Mouse (Mus musculus) bone marrow macrophage, adult 2 months (primary cell): ENCODE measurements around the gene Fem1b. TPM values are rescaled to one million over a fixed set of nuclear protein-coding genes. Genes with fewer than 3 reads are reported as not detected.
"Not testable (repeated sequence)": the region's sequence is repeated elsewhere in the genome, so short reads cannot be mapped to it uniquely, and the experiment has no call there.

Source experiments
- H3K27ac ChIP-seq: 2 replicates; pipeline ENCODE4 v1.5.1; 2012; ENCODE audit warnings: low read depth, low read length; ENCODE audit not compliant: insufficient read depth
- H3K4me1 ChIP-seq: 2 replicates; pipeline ENCODE4 v1.6.1; 2012; ENCODE audit warnings: low read length; ENCODE audit not compliant: control insufficient read depth, insufficient read depth
- H3K4me3 ChIP-seq: 2 replicates; pipeline ENCODE4 v1.5.1; 2012; ENCODE audit warnings: mild to moderate bottlenecking, low read length, moderate library complexity; ENCODE audit not compliant: insufficient read depth
- CTCF ChIP-seq: IDR thresholded peaks from 2 replicates; pipeline ENCODE4 v1.5.1; 2012; ENCODE audit warnings: low read depth, mild to moderate bottlenecking, low read length, moderate library complexity
- POLR2A ChIP-seq: IDR thresholded peaks from 2 replicates; pipeline ENCODE4 v1.6.1; 2012; ENCODE audit warnings: mild to moderate bottlenecking, low read depth, low read length, borderline replicate concordance
- polyA plus RNA-seq: library from polyadenylated mRNA; stranded (reverse); fragments of >200 nt; gene quantifications from 2 replicates; pipeline ENCODE4 v1.2.4, GENCODE M21; 2012; ENCODE audit not compliant: missing spikeins, insufficient read depth, insufficient read length

Fem1b gene
- polyA plus RNA-seq, 1 experiment, result 15.8 TPM

GRCm38 (mm10) chr9:62827939-62828652 is 16.4 kb upstream of the Fem1b start:
- H3K4me3 ChIP-seq, result peak overlapping the region; percentile 44
- H3K27ac ChIP-seq, result no peak overlapping the region
- TF ChIP-seq CTCF (no peak), POLR2A (no peak)
- H3K4me1 ChIP-seq, result peaks cover 6% of the 10 kb centered on the region

DNA sequence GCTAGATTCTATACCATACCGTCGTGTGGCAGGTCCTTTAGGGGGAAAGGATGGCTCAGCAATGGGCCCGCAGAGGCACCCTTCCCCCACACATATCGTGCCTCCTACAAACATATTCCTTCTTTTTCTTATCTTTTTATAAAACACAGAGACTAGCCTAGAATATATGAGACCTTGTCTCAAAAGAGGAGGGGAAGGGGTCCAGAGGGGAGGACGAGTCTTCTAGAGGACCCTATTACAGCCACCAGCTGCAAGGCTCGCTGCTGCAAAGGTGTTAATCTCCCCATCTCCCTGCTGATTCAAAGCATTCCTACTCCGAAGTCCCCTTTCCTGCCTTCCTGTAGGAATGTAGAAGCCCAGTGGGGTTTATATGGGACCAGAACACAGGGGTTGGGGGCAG is 14.7 kb upstream of the Fem1b start:
- H3K27ac ChIP-seq, result no peak overlapping the region
- H3K4me1 ChIP-seq, result peaks cover 6% of the 10 kb centered on the region
- no peak overlapping the region for H3K4me3 ChIP-seq
- TF ChIP-seq POLR2A, result no peak
- TF ChIP-seq CTCF, result no peak

DNA sequence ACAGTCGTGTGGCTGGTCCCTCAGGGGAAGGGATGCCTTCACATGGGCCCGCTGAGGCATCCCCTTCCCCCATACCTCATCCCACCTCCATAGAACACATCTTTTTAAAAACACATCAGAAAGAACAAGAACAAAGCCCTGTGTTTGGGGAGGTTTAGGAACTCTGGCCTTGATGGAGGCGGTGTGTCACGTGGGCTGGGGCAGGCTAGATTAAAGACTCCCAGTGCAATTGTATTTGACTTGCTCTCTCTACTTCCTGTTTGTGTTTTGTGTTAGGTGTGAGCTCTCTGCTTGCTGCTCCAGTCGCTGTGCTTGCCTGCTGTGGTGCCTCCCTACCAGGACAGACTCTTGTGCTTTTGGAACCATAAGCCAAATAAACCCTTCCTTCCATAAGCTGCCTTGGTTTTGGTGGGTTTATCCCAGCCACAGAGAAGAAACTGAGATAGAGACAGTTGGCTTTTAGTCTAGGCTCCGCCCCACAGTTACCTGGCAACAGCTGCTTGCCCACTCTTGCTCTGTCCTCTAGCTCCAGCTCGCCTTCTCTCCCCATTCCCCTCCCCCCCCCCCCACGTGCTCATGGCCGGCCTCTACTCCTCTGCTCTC is 14.2 kb upstream of the Fem1b start:
- Histone ChIP-seq H3K4me1 (peaks cover 6% of the 10 kb centered on the region), H3K27ac (no peak overlapping the region), H3K4me3 (no peak overlapping the region)
- TF ChIP-seq CTCF (no peak), POLR2A (no peak)

- TF ChIP-seq POLR2A (no peak), CTCF (no peak)
- peaks cover 15% of the 10 kb centered on the region for H3K4me1 ChIP-seq
- no peak overlapping the region for H3K4me3 ChIP-seq
Measured at GRCm38 (mm10) chr9:62821811-62822210, 10.1 kb upstream of the Fem1b start.

DNA sequence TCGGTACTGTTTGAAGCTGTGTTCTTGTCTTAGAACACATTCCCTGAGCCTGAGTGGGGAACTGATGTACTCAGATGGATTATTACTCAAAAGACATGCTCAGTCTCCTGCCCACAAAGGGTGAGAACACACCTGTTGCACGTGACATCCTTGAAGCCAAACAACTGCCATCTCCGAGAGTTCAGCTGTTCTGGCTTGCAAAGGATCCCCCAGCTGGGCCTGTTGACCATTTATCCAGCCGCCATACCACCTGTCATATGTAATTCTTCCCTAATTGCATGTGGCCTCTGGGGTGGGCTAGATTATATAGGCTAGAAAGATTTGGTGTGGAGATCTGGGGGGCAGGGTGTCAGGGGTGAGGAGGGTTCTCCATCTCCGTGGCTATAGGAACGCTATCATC is 9.1 kb upstream of the Fem1b start:
- H3K4me1 ChIP-seq, result peaks cover 16% of the 10 kb centered on the region

More at GRCm38 (mm10) chr9:62821811-62822210, 10.1 kb upstream of the Fem1b start:
- no peak overlapping the region for H3K27ac ChIP-seq

GRCm38 (mm10) chr9:62819910-62820309 is 8.2 kb upstream of the Fem1b start:
- H3K27ac ChIP-seq, H3K4me3 ChIP-seq: not testable (repeated sequence)
- H3K4me1 ChIP-seq, result peaks cover 16% of the 10 kb centered on the region

More for the DNA sequence above, 9.1 kb upstream of the Fem1b start:
- Histone ChIP-seq H3K4me3 (no peak overlapping the region), H3K27ac (no peak overlapping the region)
- TF ChIP-seq CTCF (no peak), POLR2A (no peak)

- H3K4me1 ChIP-seq, result peaks cover 16% of the 10 kb centered on the region
- no peak overlapping the region for H3K27ac ChIP-seq
- no peak for TF ChIP-seq POLR2A
- TF ChIP-seq CTCF, result no peak
- H3K4me3 ChIP-seq, result no peak overlapping the region
Measured at GRCm38 (mm10) chr9:62819494-62819893, 7.8 kb upstream of the Fem1b start.

DNA sequence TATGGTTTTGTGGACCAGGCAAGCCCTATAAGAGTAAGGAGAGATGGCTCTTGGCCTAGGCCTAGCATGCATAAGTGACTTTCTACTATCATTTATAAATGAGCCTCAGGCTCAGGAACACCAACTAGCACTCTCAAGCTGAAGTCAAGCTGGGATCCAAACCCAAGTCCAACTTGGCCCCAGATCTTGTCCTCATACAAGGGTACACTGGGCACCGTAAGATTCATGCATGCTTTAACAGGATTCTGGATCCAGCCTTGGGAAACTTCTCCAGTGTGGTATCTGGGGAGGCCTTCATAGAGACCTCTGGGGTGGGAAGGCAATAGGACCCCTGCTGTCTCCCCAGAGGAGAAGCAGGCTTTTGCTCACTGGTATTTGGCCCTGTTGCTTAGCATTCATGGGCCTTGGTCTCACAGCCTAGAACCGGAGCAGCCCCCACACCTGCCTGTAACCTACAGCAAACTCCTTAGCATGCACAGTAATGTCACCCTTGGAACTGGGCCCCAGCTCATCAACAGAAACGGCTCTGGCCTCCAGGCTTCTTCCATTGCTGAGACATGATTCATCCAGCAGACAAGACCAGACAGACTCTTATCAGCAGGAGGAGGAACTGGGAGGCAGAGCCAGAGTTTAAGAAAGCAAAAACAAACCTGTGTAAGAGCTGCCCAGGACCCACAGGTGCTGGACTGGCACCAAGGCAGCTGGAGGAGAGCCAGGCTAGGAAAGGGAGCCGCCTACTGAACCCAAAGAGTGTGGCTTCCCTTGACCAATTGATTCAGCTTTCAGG is 6.3 kb upstream of the Fem1b start:
- H3K27ac ChIP-seq, result no peak overlapping the region
- peaks cover 27% of the 10 kb centered on the region for H3K4me1 ChIP-seq
- TF ChIP-seq CTCF (no peak), POLR2A (no peak)
- no peak overlapping the region for H3K4me3 ChIP-seq

DNA sequence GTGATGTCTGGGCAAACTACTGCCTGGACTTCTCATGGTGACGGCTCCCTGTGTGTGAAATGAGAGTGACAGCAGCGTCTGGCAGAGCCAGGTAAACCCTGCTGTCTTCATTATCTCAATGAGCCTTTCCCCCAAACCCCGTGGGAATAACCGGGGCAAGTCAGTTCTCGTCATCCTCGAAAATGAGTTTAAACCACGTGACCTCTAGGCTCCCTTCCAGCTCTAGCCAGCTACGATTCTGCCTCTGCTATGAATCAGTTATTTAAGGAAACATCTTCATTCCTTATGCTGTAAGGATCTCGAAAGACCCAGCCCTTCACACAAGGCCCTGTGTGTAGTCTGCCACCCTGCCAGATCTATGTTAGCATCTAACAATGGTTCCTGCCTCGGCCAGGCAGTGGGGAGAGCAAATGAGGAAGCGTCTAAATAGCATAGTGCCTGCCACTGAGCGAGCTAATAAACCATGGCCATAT is 5.4 kb upstream of the Fem1b start:
- Histone ChIP-seq H3K4me3 (no peak overlapping the region), H3K27ac (peak overlapping the region; percentile 8; the same call in 1 of the 2 replicates), H3K4me1 (peaks cover 34% of the 10 kb centered on the region)
- TF ChIP-seq POLR2A (no peak), CTCF (no peak)
